Mouse (Mus musculus) retina, adult 2 months (tissue): ENCODE data around the gene Ccdc85c.

ENCODE experiments used
- DNase-seq: peaks from one replicate; pipeline ENCODE4 v3.0.0-alpha.2; 2012; ENCODE audit warnings: low read depth, low spot score

The Ccdc85c gene

GRCm38 (mm10) chr12:108297033-108297432, 21.8 kb upstream of the Ccdc85c start:
- DNase-seq = no peak

DNA sequence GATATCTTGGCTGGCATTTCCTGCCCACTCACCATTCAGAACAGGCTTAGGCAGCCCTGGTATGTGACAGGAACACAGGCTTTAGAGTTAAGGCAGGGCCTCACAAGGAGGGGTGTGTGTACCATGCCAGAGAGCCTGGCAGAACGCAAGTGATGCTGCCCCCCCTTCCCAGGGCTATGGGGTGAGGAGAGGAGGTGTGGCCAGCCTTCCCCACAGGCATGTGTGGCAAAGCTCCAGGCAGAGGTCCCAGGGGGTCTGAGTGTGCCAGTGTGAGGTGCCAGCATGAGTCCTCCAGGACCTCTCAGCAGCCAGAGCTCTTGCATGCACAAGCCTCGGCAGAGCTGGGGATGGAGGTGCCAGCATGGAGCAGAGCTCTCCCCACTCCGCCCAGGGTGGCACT, 19.4 kb upstream of the Ccdc85c start:
- no peak for DNase-seq

GRCm38 (mm10) chr12:108292957-108293356, 17.7 kb upstream of the Ccdc85c start:
- DNase-seq = peak; percentile 72

DNA sequence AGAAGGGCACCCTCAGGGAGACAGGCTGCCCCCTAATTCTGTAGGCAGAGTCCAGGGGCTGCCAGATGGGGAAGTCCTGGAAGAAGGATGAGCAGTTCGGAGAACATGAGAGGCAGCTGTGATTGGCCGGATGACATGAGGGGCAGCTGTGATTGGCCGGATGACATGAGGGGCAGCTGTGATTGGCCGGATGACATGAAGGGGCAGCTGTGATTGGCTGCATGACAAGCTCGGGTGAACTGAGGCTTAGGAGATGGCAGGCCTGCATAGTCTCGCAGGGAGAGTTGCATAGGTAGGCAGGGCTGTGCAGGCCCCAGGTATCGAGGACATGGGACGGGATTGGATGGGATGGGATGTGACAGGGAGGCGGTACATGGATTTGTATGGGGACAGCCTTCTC, 17.2 kb upstream of the Ccdc85c start:
- no peak for DNase-seq

DNA sequence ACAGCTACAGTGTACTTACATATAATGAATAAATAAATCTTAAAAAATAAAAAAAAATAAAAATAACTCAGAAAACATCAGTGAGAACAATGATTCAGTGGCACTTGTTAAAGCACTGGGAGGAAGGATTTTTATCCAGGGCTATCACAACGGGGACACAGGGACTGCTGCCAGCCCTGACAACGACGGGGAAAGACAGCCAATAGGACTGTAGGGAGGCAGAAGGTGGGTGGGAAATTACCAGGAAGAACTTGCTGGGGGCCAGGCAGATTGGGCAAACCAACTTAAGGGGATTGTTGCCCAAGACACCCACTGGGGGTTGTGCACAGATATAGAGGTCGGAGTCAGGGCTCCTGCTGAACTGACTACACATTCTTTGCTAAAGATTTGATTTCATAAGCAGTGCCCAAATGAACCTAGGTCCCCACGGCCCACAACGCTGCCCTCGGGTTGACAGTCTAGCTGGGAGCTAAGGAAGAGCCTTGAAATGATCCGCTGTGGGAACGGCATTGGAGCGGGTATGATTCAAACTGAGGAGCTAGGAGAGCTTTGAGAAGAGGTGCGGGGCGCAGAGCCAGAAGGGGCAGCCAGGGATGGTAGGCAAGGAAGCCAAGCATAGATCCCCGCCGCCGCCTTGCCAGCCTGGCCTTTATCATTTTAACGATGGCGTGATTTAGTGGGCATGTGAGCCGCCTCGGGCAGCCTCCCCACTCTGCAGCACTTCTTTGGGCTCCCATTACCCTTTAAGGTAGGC, 13.1 kb upstream of the Ccdc85c start:
- DNase-seq = no peak

- DNase-seq = no peak
These were observed 11.8 kb upstream of the Ccdc85c start for GRCm38 (mm10) chr12:108287011-108287410.

DNA sequence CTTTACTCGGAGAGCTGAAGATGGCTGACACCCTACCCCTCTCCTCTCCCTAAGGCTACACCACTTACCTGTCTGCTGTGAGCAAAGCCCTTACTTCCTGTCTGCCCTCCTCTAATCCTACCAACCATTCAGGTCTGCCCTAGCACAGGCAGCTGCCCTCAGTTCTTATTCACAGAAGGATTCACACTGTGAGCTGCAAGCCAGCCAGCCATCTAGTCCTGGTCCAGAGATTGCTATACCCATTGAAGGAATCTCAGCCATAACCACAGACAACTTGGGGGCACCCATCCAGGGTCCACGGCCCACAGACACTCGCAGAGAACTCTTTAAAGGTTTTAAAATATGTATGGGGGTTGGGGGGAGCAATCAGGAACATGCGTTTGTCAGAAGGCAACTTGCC, 11.2 kb upstream of the Ccdc85c start:
- DNase-seq = no peak

- DNase-seq = no peak
These were observed 10.2 kb upstream of the Ccdc85c start for GRCm38 (mm10) chr12:108285225-108286011.

- no peak for DNase-seq
These were observed 9.4 kb upstream of the Ccdc85c start for GRCm38 (mm10) chr12:108284455-108285224.

DNA sequence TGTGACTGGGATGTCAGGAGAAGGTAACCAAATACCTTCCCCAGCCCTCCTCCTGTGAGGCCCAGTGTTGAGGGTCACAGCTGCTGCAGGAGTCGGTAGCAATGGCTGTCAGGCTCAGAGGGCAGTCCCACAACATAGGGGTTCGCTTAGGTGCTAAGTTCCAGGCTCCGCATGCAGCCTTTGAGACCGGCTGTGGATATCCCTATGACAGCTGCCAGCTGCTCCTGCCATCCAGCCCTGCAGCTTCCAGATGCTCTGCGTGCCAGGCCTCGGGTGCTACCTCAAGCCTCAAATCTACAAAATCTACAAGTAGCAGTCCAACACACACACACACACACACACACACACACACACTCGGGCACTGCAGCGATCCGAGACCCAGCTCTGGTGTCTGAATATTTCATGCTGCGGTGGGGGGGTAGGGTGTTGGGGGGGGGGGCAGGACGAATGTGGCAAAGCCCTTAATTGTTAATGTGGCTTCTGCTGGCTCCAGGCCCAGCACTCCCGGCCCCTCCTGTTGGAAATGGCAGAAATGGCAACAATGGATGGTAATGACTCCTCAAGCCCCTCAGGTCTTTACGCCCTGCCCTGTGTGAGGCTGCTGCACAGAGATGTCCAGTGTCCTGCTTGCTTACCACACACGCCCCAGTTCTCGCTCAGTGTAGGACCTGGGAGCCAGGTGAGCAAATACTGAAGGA, 3.1 kb upstream of the Ccdc85c start:
- no peak for DNase-seq

- no peak for DNase-seq
These were observed 2.2 kb upstream of the Ccdc85c start for GRCm38 (mm10) chr12:108277341-108277841.

DNA sequence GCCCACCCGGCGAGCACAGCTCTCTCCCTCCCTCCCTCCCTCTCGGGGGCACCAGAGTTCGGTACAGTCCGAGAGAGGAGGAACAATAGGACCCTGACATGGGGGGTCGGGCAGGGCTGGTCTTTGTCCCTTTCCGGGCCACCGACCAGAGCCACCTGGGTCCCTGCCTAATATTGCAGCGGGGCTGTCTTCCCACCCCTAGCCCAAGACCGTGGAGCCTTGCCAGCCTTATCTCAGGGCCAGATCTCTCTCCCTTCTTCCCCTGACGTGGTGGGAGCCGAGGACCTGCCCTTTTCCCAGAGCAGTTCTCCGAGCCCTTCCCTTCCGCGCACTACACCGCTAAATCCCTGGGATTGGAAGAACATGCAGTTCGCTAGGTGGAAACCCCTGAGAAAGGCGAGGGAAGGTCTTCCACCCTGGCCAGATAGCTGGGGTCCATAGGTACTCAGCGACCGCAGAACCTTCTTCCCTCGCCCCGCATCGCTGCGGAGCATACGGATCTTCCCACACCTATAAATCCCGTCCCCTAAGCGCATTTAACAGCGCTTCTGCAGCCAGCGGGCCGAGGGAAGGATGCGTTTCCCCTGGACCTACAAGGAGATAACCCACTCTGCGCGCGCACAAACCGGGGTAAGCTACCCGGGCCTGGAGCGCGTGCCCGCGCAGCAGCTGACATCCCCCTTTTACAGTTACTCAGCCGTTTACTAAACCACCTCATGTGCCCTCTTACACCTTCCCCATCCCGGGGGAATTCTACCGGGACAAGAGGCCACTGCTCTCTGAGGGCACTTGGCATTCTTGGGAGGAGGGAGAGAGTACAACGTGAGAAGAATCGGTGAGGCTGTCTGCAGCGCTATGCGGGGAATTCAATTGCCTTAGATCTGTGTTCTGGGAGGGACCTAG, 946 bp upstream of the Ccdc85c start:
- no peak for DNase-seq

- peak; percentile 98 for DNase-seq
These were observed 274 bp upstream of the Ccdc85c start for GRCm38 (mm10) chr12:108275508-108275890.

DNA sequence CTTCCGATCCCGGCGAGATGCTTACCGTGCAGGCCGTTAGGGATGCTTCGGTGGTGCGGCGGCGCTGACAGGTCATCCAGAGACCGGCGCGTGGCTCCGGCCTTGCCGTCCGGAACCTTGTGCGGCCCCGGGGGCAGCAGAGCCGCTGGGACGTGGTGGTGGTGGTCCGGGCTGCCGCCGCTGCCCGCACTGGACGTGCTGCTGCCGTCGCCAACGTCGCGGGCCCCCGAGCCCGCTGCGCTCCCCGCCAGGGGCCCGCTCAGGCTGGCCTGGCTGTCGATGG, 971 bp downstream of the Ccdc85c start:
- DNase-seq = no peak

DNA sequence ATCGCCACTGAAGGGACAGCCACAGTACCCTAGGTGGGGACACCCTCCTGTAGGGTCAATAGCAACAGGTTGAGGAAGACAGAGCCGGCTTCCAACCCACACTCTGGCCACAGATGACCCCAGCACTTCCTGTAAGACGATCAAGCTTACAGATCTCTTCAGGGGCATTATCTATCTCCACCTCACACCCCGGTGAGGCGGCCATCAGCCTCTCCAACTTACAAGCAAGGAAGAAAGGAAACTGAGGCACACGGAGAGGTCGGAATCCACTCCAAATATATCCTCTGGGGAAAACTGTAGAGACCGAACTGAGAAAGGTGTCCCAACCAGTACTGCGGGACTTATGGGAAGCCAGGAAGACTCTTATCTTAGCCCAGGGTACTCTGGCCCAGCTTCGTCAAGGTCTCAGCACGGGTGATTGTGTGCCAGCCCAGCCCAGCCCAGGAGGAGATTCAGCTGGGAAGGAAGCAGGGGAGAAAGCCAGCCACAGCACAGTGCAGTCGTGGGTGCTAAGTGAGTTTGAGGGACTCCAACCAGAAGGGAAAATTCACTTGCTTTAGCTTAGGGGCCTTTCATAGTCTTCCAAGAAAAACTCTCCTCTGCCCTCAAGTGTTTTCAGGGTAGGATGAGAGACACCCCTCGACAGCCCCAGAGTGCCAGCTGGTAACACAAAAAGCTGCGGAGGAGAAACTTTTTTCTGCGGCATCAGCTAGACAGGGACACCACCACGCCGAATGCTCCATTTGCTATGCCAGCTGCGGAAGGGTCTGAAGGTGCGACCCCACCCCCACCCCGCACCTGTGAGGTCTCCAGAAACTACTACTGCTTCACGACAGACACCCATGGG, 1.5 kb downstream of the Ccdc85c start:
- DNase-seq = no peak

- DNase-seq = no peak
These were observed 3.0 kb downstream of the Ccdc85c start for GRCm38 (mm10) chr12:108272143-108272635.

- DNase-seq = no peak
These were observed 3.7 kb downstream of the Ccdc85c start for GRCm38 (mm10) chr12:108271351-108272142.

GRCm38 (mm10) chr12:108270240-108270919, 4.8 kb downstream of the Ccdc85c start:
- no peak for DNase-seq
